Mouse (Mus musculus): Measurements from ENCODE around the gene Dcaf12. TPM values are rescaled to one million over a fixed set of nuclear protein-coding genes. Genes with fewer than 3 reads are reported as not detected.

Dcaf12 gene
- polyA plus RNA-seq, 1 experiment from 2014 or later: 62.9 TPM

DNA sequence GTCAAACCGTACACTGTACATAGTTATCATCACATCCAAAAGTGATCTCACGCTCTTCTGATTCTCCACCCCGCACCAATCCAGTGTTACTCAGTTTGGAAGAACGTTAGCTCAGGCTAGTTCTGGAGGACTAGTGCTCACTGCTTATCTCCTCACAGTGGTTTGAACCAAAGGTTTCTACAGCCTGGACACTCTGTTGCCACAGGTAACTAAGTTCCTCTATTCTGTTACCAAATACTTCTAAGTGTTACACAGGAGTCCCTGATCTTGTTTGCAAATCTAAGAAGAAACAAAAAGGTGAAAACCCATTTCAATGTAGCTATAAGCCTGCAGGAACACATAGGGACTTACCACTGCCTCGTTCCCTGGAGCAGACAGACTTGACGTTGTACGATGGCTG is 18.7 kb downstream of the Dcaf12 start:
- H3K4me3 ChIP-seq (replicated peaks; ENCODE audit: low read length): no peak overlapping the region
- H3K36me3 ChIP-seq (ENCODE audit: control insufficient read depth, insufficient read depth, low read length): peaks cover 45% of the 10 kb centered on the region
- H3K4me2 ChIP-seq (ENCODE audit: low read depth, low read length): no peak overlapping the region
- no peaks in the 10 kb centered on the region for H3K27me3 ChIP-seq (ENCODE audit: control insufficient read depth, insufficient read depth, low read length)
- no peaks in the 10 kb centered on the region for H3K4me1 ChIP-seq (ENCODE audit: control insufficient read depth, insufficient read depth, low read length)
- H3K9me3 ChIP-seq (replicated peaks; ENCODE audit: control insufficient read depth, low read length): no peaks in the 10 kb centered on the region
- ATAC-seq (ENCODE audit: insufficient read depth, low FRiP score): no peak
- WGBS: 94% methylated on average over 7 of the region's 7 CpGs
- no peak overlapping the region for H3K27ac ChIP-seq (ENCODE audit: low read length)
- H3K9ac ChIP-seq (ENCODE audit: low read length): no peak overlapping the region

DNA sequence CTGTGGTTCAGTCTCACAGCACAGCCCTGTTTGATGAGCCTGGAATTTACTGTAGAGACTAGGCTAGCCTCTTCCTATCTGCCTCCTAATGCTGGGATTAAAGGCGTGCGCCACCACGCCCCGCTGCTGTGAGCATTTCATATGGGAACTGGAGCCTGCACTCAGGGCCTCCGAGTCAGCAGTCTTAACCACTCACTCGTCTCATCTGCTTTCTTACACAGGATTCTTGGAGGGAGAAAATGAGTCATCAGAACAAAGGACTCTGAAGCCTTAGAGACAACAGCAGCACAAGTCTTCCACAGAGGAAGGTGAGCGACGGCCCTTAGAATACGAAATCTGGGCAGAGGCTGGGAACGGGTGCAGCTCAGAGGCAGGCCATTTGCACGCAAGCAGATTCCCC is 19.2 kb downstream of the Dcaf12 start:
- Histone ChIP-seq H3K4me3 (replicated peaks; ENCODE audit: low read length) (no peak overlapping the region), H3K9me3 (replicated peaks; ENCODE audit: control insufficient read depth, low read length) (no peaks in the 10 kb centered on the region), H3K36me3 (ENCODE audit: control insufficient read depth, insufficient read depth, low read length) (peaks cover 43% of the 10 kb centered on the region), H3K4me1 (ENCODE audit: control insufficient read depth, insufficient read depth, low read length) (no peaks in the 10 kb centered on the region), H3K4me2 (ENCODE audit: low read depth, low read length) (no peak overlapping the region), H3K27ac (ENCODE audit: low read length) (no peak overlapping the region), H3K9ac (ENCODE audit: low read length) (no peak overlapping the region), H3K27me3 (ENCODE audit: control insufficient read depth, insufficient read depth, low read length) (no peaks in the 10 kb centered on the region)
- ATAC-seq (ENCODE audit: insufficient read depth, low FRiP score): no peak
- 91% methylated on average over 11 of the region's 11 CpGs for WGBS

DNA sequence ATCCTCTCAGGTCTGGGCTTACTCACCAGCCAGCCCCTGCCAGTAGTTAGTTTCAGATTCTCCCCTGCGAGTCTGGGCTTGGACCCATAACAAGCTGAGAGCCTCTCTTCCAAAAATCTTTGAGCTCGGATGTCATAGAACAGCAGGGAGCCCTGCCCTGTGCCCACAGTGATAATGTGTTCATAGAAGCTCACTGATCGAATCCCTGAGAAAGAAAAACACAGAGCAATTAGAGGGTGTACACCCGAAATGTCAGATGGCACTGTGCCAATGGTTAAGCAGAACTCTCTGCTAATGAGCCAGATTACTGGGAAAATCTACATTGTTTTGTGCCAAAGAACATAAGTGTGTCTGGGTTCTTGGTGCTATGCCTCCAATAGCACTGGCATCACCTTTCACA is 20.8 kb downstream of the Dcaf12 start:
- no peaks in the 10 kb centered on the region for H3K9me3 ChIP-seq (replicated peaks; ENCODE audit: control insufficient read depth, low read length)
- H3K36me3 ChIP-seq (ENCODE audit: control insufficient read depth, insufficient read depth, low read length): peaks cover 33% of the 10 kb centered on the region
- 85% methylated on average over 4 of the region's 4 CpGs for WGBS
- H3K9ac ChIP-seq (ENCODE audit: low read length): no peak overlapping the region
- ATAC-seq (ENCODE audit: insufficient read depth, low FRiP score): no peak
- no peak overlapping the region for H3K4me3 ChIP-seq (replicated peaks; ENCODE audit: low read length)
- no peak overlapping the region for H3K4me2 ChIP-seq (ENCODE audit: low read depth, low read length)
- no peaks in the 10 kb centered on the region for H3K4me1 ChIP-seq (ENCODE audit: control insufficient read depth, insufficient read depth, low read length)
- H3K27ac ChIP-seq (ENCODE audit: low read length): no peak overlapping the region; the same call in 1 of the 2 replicates
- H3K27me3 ChIP-seq (ENCODE audit: control insufficient read depth, insufficient read depth, low read length): no peaks in the 10 kb centered on the region

DNA sequence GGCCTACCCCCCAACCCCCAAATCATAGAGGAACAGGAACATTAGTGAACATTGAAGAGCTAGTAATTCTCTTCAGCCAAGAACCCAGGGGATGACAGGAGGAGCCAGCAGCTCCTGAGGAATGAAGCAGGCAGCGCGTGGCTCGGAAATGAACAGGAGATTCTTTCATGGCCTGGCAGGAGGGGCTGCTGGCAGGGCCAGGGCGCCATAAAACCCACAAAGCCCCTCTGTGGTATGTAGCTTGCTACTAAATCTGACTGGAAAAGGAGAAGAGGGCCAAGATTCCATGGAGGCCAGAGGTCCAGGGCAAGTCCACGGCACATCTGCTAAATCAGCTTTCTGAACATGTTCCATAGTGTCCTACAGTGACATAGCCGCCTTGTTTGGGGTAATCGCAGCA is 24.9 kb downstream of the Dcaf12 start:
- Histone ChIP-seq H3K4me1 (ENCODE audit: control insufficient read depth, insufficient read depth, low read length) (no peaks in the 10 kb centered on the region), H3K36me3 (ENCODE audit: control insufficient read depth, insufficient read depth, low read length) (peaks cover 16% of the 10 kb centered on the region; the same call in 1 of the 2 replicates), H3K9me3 (replicated peaks; ENCODE audit: control insufficient read depth, low read length) (no peaks in the 10 kb centered on the region), H3K4me3 (replicated peaks; ENCODE audit: low read length) (no peak overlapping the region), H3K9ac (ENCODE audit: low read length) (no peak overlapping the region), H3K4me2 (ENCODE audit: low read depth, low read length) (no peak overlapping the region), H3K27me3 (ENCODE audit: control insufficient read depth, insufficient read depth, low read length) (no peaks in the 10 kb centered on the region), H3K27ac (ENCODE audit: low read length) (no peak overlapping the region)
- 71% methylated on average over 7 of the region's 7 CpGs for WGBS
- ATAC-seq (ENCODE audit: insufficient read depth, low FRiP score): no peak

DNA sequence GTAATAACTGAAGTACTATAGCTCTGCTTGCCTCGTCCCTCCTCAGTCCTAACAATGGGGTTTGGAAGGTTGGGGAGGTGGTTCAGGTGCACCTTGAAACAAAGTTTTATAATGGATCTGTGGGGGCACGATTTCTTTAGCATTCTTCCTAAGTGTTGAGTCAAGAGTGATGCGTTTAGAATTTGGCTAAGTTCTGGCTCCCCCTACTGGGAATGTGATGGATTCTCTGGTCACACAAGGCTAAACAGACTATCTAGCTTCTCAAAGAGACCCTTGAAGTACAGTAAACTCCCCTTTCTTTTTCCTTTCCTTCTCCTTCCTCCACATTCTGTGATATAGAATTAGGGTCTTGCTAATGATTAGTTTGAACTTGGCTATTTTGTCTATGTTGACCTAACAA is 28.3 kb downstream of the Dcaf12 start:
- no peaks in the 10 kb centered on the region for H3K27me3 ChIP-seq (ENCODE audit: control insufficient read depth, insufficient read depth, low read length)
- WGBS: 11% methylated on average over 3 of the region's 3 CpGs

DNA sequence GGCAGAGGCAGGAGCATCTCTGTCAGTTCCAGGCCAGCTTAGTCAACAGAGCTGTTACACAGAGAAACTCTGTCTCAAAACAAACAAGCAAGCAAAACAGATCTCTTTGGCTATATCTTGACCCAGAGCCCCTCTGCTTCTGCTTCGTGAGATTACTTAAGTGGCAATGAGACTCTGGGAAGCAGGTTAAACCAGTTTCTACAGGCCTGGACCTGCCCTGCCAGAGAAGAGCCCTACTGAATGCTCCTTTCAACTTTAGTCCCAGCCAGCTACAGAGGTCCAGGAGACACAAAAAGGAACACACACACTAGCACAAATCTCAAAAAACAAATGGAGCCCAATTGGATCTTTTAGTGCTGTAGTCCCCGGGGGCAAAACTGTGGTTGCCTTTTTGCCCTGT is 30.6 kb downstream of the Dcaf12 start:
- Histone ChIP-seq H3K4me1 (ENCODE audit: control insufficient read depth, insufficient read depth, low read length) (no peaks in the 10 kb centered on the region), H3K27me3 (ENCODE audit: control insufficient read depth, insufficient read depth, low read length) (no peaks in the 10 kb centered on the region), H3K4me2 (ENCODE audit: low read depth, low read length) (no peak overlapping the region), H3K36me3 (ENCODE audit: control insufficient read depth, insufficient read depth, low read length) (no peaks in the 10 kb centered on the region), H3K9me3 (replicated peaks; ENCODE audit: control insufficient read depth, low read length) (no peaks in the 10 kb centered on the region), H3K9ac (ENCODE audit: low read length) (no peak overlapping the region), H3K27ac (ENCODE audit: low read length) (peak overlapping the region; percentile 83), H3K4me3 (replicated peaks; ENCODE audit: low read length) (no peak overlapping the region)
- ATAC-seq (ENCODE audit: insufficient read depth, low FRiP score): peak; percentile 66; the same call in 1 of the 2 replicates
- WGBS: 53% methylated on average over 2 of the region's 2 CpGs

More for the DNA sequence above, 28.3 kb downstream of the Dcaf12 start:
- H3K4me2 ChIP-seq (ENCODE audit: low read depth, low read length): no peak overlapping the region
- no peaks in the 10 kb centered on the region for H3K36me3 ChIP-seq (ENCODE audit: control insufficient read depth, insufficient read depth, low read length)
- H3K9ac ChIP-seq (ENCODE audit: low read length): no peak overlapping the region
- H3K4me3 ChIP-seq (replicated peaks; ENCODE audit: low read length): no peak overlapping the region
- no peak overlapping the region for H3K27ac ChIP-seq (ENCODE audit: low read length)
- no peaks in the 10 kb centered on the region for H3K9me3 ChIP-seq (replicated peaks; ENCODE audit: control insufficient read depth, low read length)
- no peaks in the 10 kb centered on the region for H3K4me1 ChIP-seq (ENCODE audit: control insufficient read depth, insufficient read depth, low read length)
- no peak for ATAC-seq (ENCODE audit: insufficient read depth, low FRiP score)

DNA sequence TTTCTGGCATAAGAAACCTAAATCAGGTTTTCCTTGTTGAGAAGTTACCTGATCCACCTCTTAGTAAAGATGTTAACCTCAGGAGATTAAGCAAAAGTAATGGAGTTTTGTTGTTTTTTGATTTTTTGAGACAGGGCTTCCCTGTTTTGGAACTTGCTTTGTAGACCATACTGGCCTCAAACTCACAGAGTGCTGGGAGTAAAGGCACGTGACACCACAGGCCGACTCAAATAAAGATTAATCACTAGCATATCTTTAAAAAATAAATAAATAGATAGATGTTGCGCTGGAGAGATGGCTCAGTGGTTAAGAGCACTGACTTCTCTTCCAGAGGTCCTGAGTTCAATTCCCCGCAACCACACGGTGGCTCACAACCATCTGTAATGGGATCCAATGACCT is 38.8 kb downstream of the Dcaf12 start:
- no peak for ATAC-seq (ENCODE audit: insufficient read depth, low FRiP score)
- Histone ChIP-seq H3K27ac (ENCODE audit: low read length) (peak overlapping the region; percentile 93), H3K4me3 (replicated peaks; ENCODE audit: low read length) (peak overlapping the region; percentile 76), H3K4me1 (ENCODE audit: control insufficient read depth, insufficient read depth, low read length) (peaks cover 24% of the 10 kb centered on the region), H3K9ac (ENCODE audit: low read length) (peak overlapping the region; percentile 92), H3K36me3 (ENCODE audit: control insufficient read depth, insufficient read depth, low read length) (no peaks in the 10 kb centered on the region), H3K4me2 (ENCODE audit: low read depth, low read length) (peak overlapping the region; percentile 67), H3K27me3 (ENCODE audit: control insufficient read depth, insufficient read depth, low read length) (no peaks in the 10 kb centered on the region), H3K9me3 (replicated peaks; ENCODE audit: control insufficient read depth, low read length) (no peaks in the 10 kb centered on the region)
- WGBS: 52% methylated on average over 5 of the region's 5 CpGs

DNA sequence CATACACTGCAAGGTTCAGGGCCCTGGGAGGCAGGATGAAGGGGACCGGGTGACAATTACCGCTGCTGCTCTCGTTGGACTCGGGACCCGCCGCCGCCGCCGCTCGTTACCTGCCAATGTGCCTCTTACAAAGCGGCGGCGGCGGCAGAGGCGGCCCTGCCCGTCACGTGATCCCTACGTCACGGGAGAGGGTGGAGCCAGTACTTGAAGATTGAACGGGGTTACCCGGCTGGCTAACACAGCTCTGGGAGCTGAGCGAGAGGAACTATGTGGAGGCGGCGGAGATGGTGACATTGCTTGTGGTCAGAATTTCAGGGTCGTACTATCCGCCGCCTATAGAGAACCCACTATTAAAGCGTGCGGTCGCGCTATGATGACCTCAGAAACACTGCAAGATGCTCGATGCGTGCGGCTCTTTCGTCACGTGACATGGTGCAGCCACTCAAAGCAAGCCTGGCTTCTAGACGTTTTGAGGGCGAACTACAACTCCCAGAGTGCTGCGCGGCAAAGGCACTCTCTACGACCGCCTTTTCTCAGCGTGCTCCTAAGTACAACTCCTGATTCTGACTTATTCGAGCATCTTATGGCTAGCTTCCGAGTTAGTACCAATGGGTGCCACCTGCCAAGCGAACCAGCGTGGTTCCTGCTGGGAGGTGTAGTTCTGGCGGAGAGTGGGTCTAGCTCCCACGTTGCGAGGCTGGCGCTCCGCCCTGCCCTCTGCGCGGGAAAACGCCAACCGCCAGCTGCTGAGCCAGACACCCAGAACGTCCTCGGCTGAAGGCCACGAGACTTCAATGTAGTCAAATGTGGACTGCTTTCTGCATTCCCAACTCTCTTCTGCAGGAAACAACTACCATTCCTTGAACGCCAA is 39.5 kb downstream of the Dcaf12 start, which contains the start of gene Ubap2:
Gene Ubap2 (minus strand): TSS at position 165 of the 871 bp plus-strand sequence.
- Histone ChIP-seq H3K9me3 (replicated peaks; ENCODE audit: control insufficient read depth, low read length) (no peaks in the 10 kb centered on the region), H3K4me3 (replicated peaks; ENCODE audit: low read length) (peak within 1 kb of the TSS; percentile 76), H3K9ac (ENCODE audit: low read length) (peak within 1 kb of the TSS; percentile 92), H3K4me1 (ENCODE audit: control insufficient read depth, insufficient read depth, low read length) (peaks cover 24% of the 10 kb centered on the region), H3K27me3 (ENCODE audit: control insufficient read depth, insufficient read depth, low read length) (no peaks in the 10 kb centered on the region), H3K4me2 (ENCODE audit: low read depth, low read length) (peak within 1 kb of the TSS; percentile 86), H3K36me3 (ENCODE audit: control insufficient read depth, insufficient read depth, low read length) (no peaks in the 10 kb centered on the region), H3K27ac (ENCODE audit: low read length) (peak within 1 kb of the TSS; percentile 93)
- under 1% methylated on average over 60 of the region's 60 CpGs for WGBS
- peak; percentile 97 for ATAC-seq (ENCODE audit: insufficient read depth, low FRiP score)

DNA sequence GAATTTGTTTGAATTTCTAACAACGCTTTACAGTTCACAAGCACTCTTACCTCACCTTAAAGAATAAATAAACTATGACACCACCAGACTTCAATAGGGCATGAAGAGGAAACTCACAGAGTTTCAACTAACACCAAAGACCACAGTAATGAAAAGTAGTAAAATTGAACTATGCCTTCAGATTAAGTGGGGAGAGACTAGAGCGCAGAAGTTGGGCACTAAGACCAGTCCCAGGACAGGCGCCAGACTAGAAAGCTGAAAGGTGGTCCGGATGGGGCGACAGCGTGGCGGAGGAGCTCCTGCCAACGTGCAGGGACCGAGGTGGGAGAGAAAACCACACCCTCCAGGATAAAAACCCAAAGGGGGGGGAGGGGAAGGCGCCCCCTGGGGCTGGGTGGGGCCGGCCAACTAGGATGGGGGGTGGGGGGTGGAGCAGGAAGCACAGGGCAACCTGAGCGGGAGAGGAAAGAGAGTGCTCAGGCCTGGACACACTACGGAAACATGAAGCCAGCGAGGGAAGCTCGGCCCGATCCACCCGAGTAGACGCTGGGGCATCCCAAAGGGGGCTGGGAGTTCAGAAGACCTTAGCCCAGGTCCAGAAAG is 40.2 kb downstream of the Dcaf12 start:
- H3K9me3 ChIP-seq (replicated peaks; ENCODE audit: control insufficient read depth, low read length): no peaks in the 10 kb centered on the region
- peak overlapping the region; percentile 76 for H3K4me3 ChIP-seq (replicated peaks; ENCODE audit: low read length)
- H3K27ac ChIP-seq (ENCODE audit: low read length): peak overlapping the region; percentile 93
- H3K4me2 ChIP-seq (ENCODE audit: low read depth, low read length): peak overlapping the region; percentile 86
- ATAC-seq (ENCODE audit: insufficient read depth, low FRiP score): peak; percentile 53
- WGBS: 2% methylated on average over 17 of the region's 18 CpGs
- peak overlapping the region; percentile 92 for H3K9ac ChIP-seq (ENCODE audit: low read length)
- H3K27me3 ChIP-seq (ENCODE audit: control insufficient read depth, insufficient read depth, low read length): no peaks in the 10 kb centered on the region
- H3K36me3 ChIP-seq (ENCODE audit: control insufficient read depth, insufficient read depth, low read length): 0 out of 2 replicates have a peak, but pooled peaks cover 3% of the 10 kb centered on the region
- peaks cover 24% of the 10 kb centered on the region for H3K4me1 ChIP-seq (ENCODE audit: control insufficient read depth, insufficient read depth, low read length)
